Mouse (Mus musculus): ENCODE measurements around the gene Gp9. TPM values are rescaled to one million over a fixed set of nuclear protein-coding genes. Genes with fewer than 3 reads are reported as not detected.
A peak's percentile ranks its signal among the peaks of the same experiment; 100 is the strongest.

The Gp9 gene
- polyA plus RNA-seq (2015; fragmentation: Nextera tagmentation; extraction: Ambion mirVana): 1.4 and 2.2 TPM in 2 replicates

- no peak within 1 kb of the TSS for H3K9ac ChIP-seq
- ATAC-seq: peak; percentile 48
- 51% methylated on average over 2 of the region's 2 CpGs for WGBS
- no peaks in the 10 kb centered on the region for H3K9me3 ChIP-seq
- H3K4me1 ChIP-seq (replicated peaks): 0 out of 2 replicates have a peak, but pooled peaks cover 2% of the 10 kb centered on the region
- H3K27me3 ChIP-seq (replicated peaks): no peaks in the 10 kb centered on the region
- H3K36me3 ChIP-seq: no peaks in the 10 kb centered on the region
- no peak within 1 kb of the TSS for H3K27ac ChIP-seq
- no peak within 1 kb of the TSS for H3K4me3 ChIP-seq (replicated peaks)
- H3K4me2 ChIP-seq (replicated peaks): no peak within 1 kb of the TSS
Observed at GRCm38 (mm10) chr6:87777842-87778241, at the start of gene Gp9. TSS of gene Gp9 (plus strand) at chr6:87778072.

DNA sequence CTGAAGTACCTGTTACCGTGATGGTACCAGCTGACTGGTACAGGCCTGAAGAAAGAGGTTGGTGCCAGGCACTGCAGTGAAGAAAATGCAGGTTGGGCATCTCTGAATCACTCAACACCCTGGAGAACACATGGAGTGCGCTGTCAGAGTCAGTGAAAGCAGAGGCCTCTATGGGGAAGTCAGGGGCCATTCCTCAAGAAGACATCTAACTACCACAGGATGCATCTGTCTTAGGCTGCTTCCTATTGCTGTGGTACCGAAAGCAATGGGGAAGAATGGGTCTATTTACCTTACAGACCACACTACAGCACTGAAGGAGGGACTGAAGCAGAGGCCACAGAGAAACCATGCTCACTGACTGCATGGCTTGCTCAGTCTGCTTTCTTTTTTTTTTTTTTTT is 49.8 kb upstream of the Gp9 start:
- H3K27me3 ChIP-seq (replicated peaks): peaks cover 39% of the 10 kb centered on the region
- no peak overlapping the region for H3K9ac ChIP-seq
- no peak overlapping the region for H3K4me3 ChIP-seq (replicated peaks)
- H3K9me3 ChIP-seq: no peaks in the 10 kb centered on the region
- no peak overlapping the region for H3K27ac ChIP-seq
- H3K4me1 ChIP-seq (replicated peaks): peaks cover 24% of the 10 kb centered on the region
- ATAC-seq: no peak
- no peak overlapping the region for H3K4me2 ChIP-seq (replicated peaks)
- 61% methylated on average over 3 of the region's 3 CpGs for WGBS
- H3K36me3 ChIP-seq: no peaks in the 10 kb centered on the region

DNA sequence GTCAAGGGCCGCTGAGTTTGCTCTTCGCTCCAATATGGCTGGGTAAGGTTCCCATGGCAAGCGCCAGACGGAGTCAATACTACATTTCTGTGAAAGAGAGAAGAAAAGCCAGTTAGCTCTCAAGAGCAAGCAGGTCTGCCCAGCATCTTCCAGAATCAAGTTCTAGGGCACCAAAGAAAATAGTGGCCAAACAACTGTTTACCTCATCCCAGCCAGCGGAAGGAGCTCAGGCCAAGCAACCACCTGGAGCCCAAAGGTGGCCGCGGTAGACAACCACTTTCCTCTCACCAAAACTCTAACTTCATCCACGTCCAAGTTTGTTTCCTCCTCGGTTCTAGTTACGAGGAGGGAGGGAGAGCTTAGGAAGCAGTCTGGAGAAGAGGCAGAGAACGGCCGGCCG is 47.7 kb upstream of the Gp9 start:
- Histone ChIP-seq H3K27ac (no peak overlapping the region), H3K36me3 (no peaks in the 10 kb centered on the region), H3K9ac (no peak overlapping the region), H3K27me3 (replicated peaks) (peaks cover 45% of the 10 kb centered on the region), H3K4me1 (replicated peaks) (peaks cover 24% of the 10 kb centered on the region), H3K4me3 (replicated peaks) (peak overlapping the region; percentile 53), H3K4me2 (replicated peaks) (peak overlapping the region; percentile 96), H3K9me3 (no peaks in the 10 kb centered on the region)
- no peak for ATAC-seq
- 20% methylated on average over 13 of the region's 13 CpGs for WGBS

GRCm38 (mm10) chr6:87730591-87731462 is 47.0 kb upstream of the Gp9 start, which contains the start of gene Efcc1:
TSS of gene Efcc1 (plus strand) at chr6:87730869.
- WGBS: under 1% methylated on average over 90 of the region's 90 CpGs
- H3K4me3 ChIP-seq (replicated peaks): peak within 1 kb of the TSS; percentile 53
- ATAC-seq: peak; percentile 66
- no peaks in the 10 kb centered on the region for H3K9me3 ChIP-seq
- H3K27me3 ChIP-seq (replicated peaks): peaks cover 45% of the 10 kb centered on the region
- peak within 1 kb of the TSS; percentile 96 for H3K4me2 ChIP-seq (replicated peaks)
- H3K36me3 ChIP-seq: no peaks in the 10 kb centered on the region
- peak within 1 kb of the TSS; percentile 55 for H3K27ac ChIP-seq
- peak within 1 kb of the TSS; percentile 52 for H3K9ac ChIP-seq
- peaks cover 24% of the 10 kb centered on the region for H3K4me1 ChIP-seq (replicated peaks)

- peaks cover 45% of the 10 kb centered on the region for H3K27me3 ChIP-seq (replicated peaks)
- no peak overlapping the region for H3K27ac ChIP-seq
- peak overlapping the region; percentile 53 for H3K4me3 ChIP-seq (replicated peaks)
- no peak; the same call in 1 of the 2 replicates for ATAC-seq
- H3K36me3 ChIP-seq: no peaks in the 10 kb centered on the region
- peaks cover 24% of the 10 kb centered on the region for H3K4me1 ChIP-seq (replicated peaks)
- no peaks in the 10 kb centered on the region for H3K9me3 ChIP-seq
- WGBS: 7% methylated on average over 19 of the region's 19 CpGs
- H3K4me2 ChIP-seq (replicated peaks): peak overlapping the region; percentile 96
- peak overlapping the region; percentile 52 for H3K9ac ChIP-seq
Observed at GRCm38 (mm10) chr6:87731463-87732095, 46.3 kb upstream of the Gp9 start.

GRCm38 (mm10) chr6:87732151-87733011 is 45.5 kb upstream of the Gp9 start:
- peak; percentile 11; the same call in 1 of the 2 replicates for ATAC-seq
- H3K9me3 ChIP-seq: no peaks in the 10 kb centered on the region
- peak overlapping the region; percentile 53 for H3K4me3 ChIP-seq (replicated peaks)
- peaks cover 24% of the 10 kb centered on the region for H3K4me1 ChIP-seq (replicated peaks)
- no peaks in the 10 kb centered on the region for H3K36me3 ChIP-seq
- H3K27ac ChIP-seq: no peak overlapping the region
- no peak overlapping the region for H3K9ac ChIP-seq
- H3K27me3 ChIP-seq (replicated peaks): peaks cover 45% of the 10 kb centered on the region
- peak overlapping the region; percentile 96 for H3K4me2 ChIP-seq (replicated peaks)
- WGBS: 5% methylated on average over 52 of the region's 53 CpGs

- H3K9ac ChIP-seq: no peak overlapping the region
- H3K9me3 ChIP-seq: no peaks in the 10 kb centered on the region
- peaks cover 24% of the 10 kb centered on the region for H3K4me1 ChIP-seq (replicated peaks)
- peak overlapping the region; percentile 96 for H3K4me2 ChIP-seq (replicated peaks)
- no peaks in the 10 kb centered on the region for H3K36me3 ChIP-seq
- peak overlapping the region; percentile 65 for H3K27ac ChIP-seq
- peaks cover 45% of the 10 kb centered on the region for H3K27me3 ChIP-seq (replicated peaks)
- 39% methylated on average over 14 of the region's 14 CpGs for WGBS
- H3K4me3 ChIP-seq (replicated peaks): no peak overlapping the region
- 0 out of 2 replicates have a peak, but pooled peaks have one; percentile 11 for ATAC-seq
Observed at GRCm38 (mm10) chr6:87733131-87733930, 44.5 kb upstream of the Gp9 start.

DNA sequence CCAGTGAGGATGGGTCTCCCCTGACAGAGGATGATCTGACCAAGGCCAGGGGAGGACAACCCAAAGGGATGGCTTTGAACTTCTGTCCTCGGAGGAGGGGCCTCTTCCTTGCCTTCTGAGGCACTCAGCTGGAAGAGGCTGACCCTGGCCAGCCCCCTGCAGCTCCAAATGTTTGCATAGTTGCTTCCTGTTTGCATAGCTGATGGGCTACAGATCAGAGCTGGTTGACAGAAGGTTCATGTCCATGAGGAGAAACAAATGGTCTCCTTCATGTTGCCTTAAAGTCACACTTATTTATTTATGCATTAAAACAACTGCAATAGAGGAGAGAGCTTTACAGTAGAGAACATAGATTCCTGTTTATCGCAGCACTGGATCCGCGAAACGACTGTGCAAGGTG is 43.7 kb upstream of the Gp9 start:
- H3K27ac ChIP-seq: 0 out of 2 replicates have a peak overlapping the region, but pooled peaks have one; percentile 65
- no peak overlapping the region for H3K4me2 ChIP-seq (replicated peaks)
- no peak overlapping the region for H3K9ac ChIP-seq
- peak; percentile 52; the same call in 1 of the 2 replicates for ATAC-seq
- 31% methylated on average over 5 of the region's 5 CpGs for WGBS
- H3K9me3 ChIP-seq: no peaks in the 10 kb centered on the region
- peaks cover 44% of the 10 kb centered on the region for H3K27me3 ChIP-seq (replicated peaks)
- H3K4me1 ChIP-seq (replicated peaks): peaks cover 24% of the 10 kb centered on the region
- H3K4me3 ChIP-seq (replicated peaks): no peak overlapping the region
- no peaks in the 10 kb centered on the region for H3K36me3 ChIP-seq

- H3K4me3 ChIP-seq (replicated peaks): no peak overlapping the region
- H3K4me1 ChIP-seq (replicated peaks): peaks cover 8% of the 10 kb centered on the region
- no peak overlapping the region for H3K4me2 ChIP-seq (replicated peaks)
- ATAC-seq: no peak
- 78% methylated on average over 4 of the region's 4 CpGs for WGBS
- H3K36me3 ChIP-seq: no peaks in the 10 kb centered on the region
- H3K9me3 ChIP-seq: no peaks in the 10 kb centered on the region
- no peak overlapping the region for H3K27ac ChIP-seq
- H3K27me3 ChIP-seq (replicated peaks): peaks cover 16% of the 10 kb centered on the region
- H3K9ac ChIP-seq: no peak overlapping the region
Observed at GRCm38 (mm10) chr6:87736923-87737322, 40.9 kb upstream of the Gp9 start.

- Histone ChIP-seq H3K4me1 (replicated peaks) (no peaks in the 10 kb centered on the region; the same call in 1 of the 2 replicates), H3K27ac (no peak overlapping the region), H3K27me3 (replicated peaks) (peaks cover 7% of the 10 kb centered on the region), H3K36me3 (no peaks in the 10 kb centered on the region), H3K4me2 (replicated peaks) (no peak overlapping the region), H3K9ac (no peak overlapping the region), H3K9me3 (no peaks in the 10 kb centered on the region), H3K4me3 (replicated peaks) (no peak overlapping the region)
- ATAC-seq: no peak
- WGBS: 65% methylated on average over 4 of the region's 4 CpGs
Observed at GRCm38 (mm10) chr6:87737921-87738626, 39.8 kb upstream of the Gp9 start.

DNA sequence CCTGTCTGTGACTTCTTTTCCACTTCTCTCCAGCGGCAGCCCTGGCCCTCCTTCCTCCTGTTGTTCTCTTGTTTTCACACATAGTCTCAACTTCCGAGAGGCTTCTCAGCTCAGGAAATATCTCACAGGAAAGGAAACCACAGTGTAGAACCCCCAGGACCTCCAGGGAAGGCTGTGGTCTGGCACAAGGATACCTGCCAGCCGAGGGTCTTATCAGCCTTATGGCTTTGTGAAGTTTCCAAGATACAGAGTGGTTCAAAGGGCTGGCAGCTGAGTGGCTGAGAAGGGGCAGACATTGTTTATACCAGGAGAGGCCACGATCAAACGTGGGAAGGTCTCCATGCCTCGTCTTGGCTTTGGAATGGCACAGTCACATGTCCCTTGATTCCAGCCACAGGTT is 38.0 kb upstream of the Gp9 start:
- H3K4me2 ChIP-seq (replicated peaks): no peak overlapping the region
- WGBS: 37% methylated on average over 6 of the region's 6 CpGs
- H3K9me3 ChIP-seq: no peaks in the 10 kb centered on the region
- no peaks in the 10 kb centered on the region for H3K27me3 ChIP-seq (replicated peaks)
- H3K4me3 ChIP-seq (replicated peaks): no peak overlapping the region
- H3K27ac ChIP-seq: no peak overlapping the region
- no peak overlapping the region for H3K9ac ChIP-seq
- H3K4me1 ChIP-seq (replicated peaks): no peaks in the 10 kb centered on the region; the same call in 1 of the 2 replicates
- no peak for ATAC-seq
- no peaks in the 10 kb centered on the region for H3K36me3 ChIP-seq

Data from intestine, embryonic 15.5 days (tissue).